Mouse (Mus musculus): Measurements from ENCODE around the gene P3h1. TPM values are rescaled to one million over a fixed set of nuclear protein-coding genes. Genes with fewer than 3 reads are reported as not detected.

The P3h1 gene
- total and polyA plus RNA-seq, 2 experiments from 2014 or later, result 10.2 to 15.0 TPM

DNA sequence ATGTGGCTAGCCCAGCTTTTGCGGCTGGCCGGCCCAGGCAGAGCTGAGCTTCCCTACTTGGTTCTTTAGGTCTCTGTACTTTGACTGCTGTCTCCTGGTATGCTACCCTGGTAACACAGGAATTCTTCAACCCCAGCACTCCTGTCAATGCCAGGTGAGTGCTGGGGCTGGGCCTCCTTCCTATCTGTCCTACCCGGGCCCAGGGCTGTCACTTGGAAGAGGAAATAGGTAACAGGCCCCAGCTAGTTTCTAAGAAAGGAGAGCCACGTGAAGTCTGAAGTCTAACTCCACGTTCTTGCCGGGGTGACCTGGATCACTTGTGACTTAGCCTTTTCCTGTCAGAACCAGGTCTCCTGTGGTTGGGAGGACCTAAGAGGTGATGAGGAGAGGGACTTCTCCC lies 24.4 kb downstream of the P3h1 start:
- no peak for TF ChIP-seq CTCF (IDR thresholded peaks at IDR 0.05)
- H3K27ac ChIP-seq (ENCODE audit: low read depth, low read length), result no peak overlapping the region
- peaks cover 9% of the 10 kb centered on the region for H3K4me1 ChIP-seq (ENCODE audit: insufficient read depth, low read length)
- no peak overlapping the region for H3K4me2 ChIP-seq (ENCODE audit: low read depth, low read length, poor library complexity, severe bottlenecking)
- no peak overlapping the region for H3K4me3 ChIP-seq (ENCODE audit: low read depth, low read length)
- 88% methylated on average over 6 of the region's 6 CpGs for WGBS
- no peak overlapping the region for H3K9ac ChIP-seq (replicated peaks; ENCODE audit: low read length, poor library complexity, severe bottlenecking)
- ATAC-seq (ENCODE audit: low FRiP score) (no peak), DNase-seq (ENCODE audit: low spot score) (no peak)
- no peaks in the 10 kb centered on the region for H3K9me3 ChIP-seq (ENCODE audit: low read length)
- H3K36me3 ChIP-seq (ENCODE audit: insufficient read depth, low read length), result no peaks in the 10 kb centered on the region
- H3K27me3 ChIP-seq (ENCODE audit: insufficient read depth, low read length), result no peaks in the 10 kb centered on the region

GRCm38 (mm10) chr4:119259344-119260254 lies 26.9 kb downstream of the P3h1 start:
- TF ChIP-seq CTCF (IDR thresholded peaks at IDR 0.05), result peak; percentile 34; the same call in 1 of the 2 replicates
- 0 out of 2 replicates have a peak, but pooled peaks have one; percentile 9 for ATAC-seq (ENCODE audit: low FRiP score)
- Histone ChIP-seq H3K4me3 (ENCODE audit: low read depth, low read length) (no peak overlapping the region), H3K27ac (ENCODE audit: low read depth, low read length) (no peak overlapping the region), H3K9ac (replicated peaks; ENCODE audit: low read length, poor library complexity, severe bottlenecking) (no peak overlapping the region), H3K36me3 (ENCODE audit: insufficient read depth, low read length) (no peaks in the 10 kb centered on the region), H3K9me3 (ENCODE audit: low read length) (no peaks in the 10 kb centered on the region), H3K4me2 (ENCODE audit: low read depth, low read length, poor library complexity, severe bottlenecking) (no peak overlapping the region), H3K4me1 (ENCODE audit: insufficient read depth, low read length) (no peaks in the 10 kb centered on the region), H3K27me3 (ENCODE audit: insufficient read depth, low read length) (no peaks in the 10 kb centered on the region)
- 89% methylated on average over 15 of the region's 15 CpGs for WGBS
- DNase-seq (ENCODE audit: low spot score), result no peak

GRCm38 (mm10) chr4:119261087-119261713 lies 28.5 kb downstream of the P3h1 start:
- TF ChIP-seq CTCF (IDR thresholded peaks at IDR 0.05), result no peak
- Histone ChIP-seq H3K4me3 (ENCODE audit: low read depth, low read length) (no peak overlapping the region), H3K36me3 (ENCODE audit: insufficient read depth, low read length) (no peaks in the 10 kb centered on the region), H3K4me2 (ENCODE audit: low read depth, low read length, poor library complexity, severe bottlenecking) (no peak overlapping the region), H3K4me1 (ENCODE audit: insufficient read depth, low read length) (no peaks in the 10 kb centered on the region), H3K27me3 (ENCODE audit: insufficient read depth, low read length) (no peaks in the 10 kb centered on the region), H3K9me3 (ENCODE audit: low read length) (no peaks in the 10 kb centered on the region), H3K27ac (ENCODE audit: low read depth, low read length) (no peak overlapping the region), H3K9ac (replicated peaks; ENCODE audit: low read length, poor library complexity, severe bottlenecking) (no peak overlapping the region)
- no peak for DNase-seq (ENCODE audit: low spot score)
- ATAC-seq (ENCODE audit: low FRiP score), result no peak
- 67% methylated on average over 7 of the region's 7 CpGs for WGBS

- Histone ChIP-seq H3K9ac (replicated peaks; ENCODE audit: low read length, poor library complexity, severe bottlenecking) (no peak overlapping the region), H3K4me2 (ENCODE audit: low read depth, low read length, poor library complexity, severe bottlenecking) (no peak overlapping the region), H3K9me3 (ENCODE audit: low read length) (no peaks in the 10 kb centered on the region), H3K4me3 (ENCODE audit: low read depth, low read length) (no peak overlapping the region), H3K27me3 (ENCODE audit: insufficient read depth, low read length) (no peaks in the 10 kb centered on the region), H3K27ac (ENCODE audit: low read depth, low read length) (no peak overlapping the region), H3K36me3 (ENCODE audit: insufficient read depth, low read length) (no peaks in the 10 kb centered on the region), H3K4me1 (ENCODE audit: insufficient read depth, low read length) (no peaks in the 10 kb centered on the region)
- ATAC-seq (ENCODE audit: low FRiP score) (no peak), DNase-seq (ENCODE audit: low spot score) (no peak)
- no peak for TF ChIP-seq CTCF (IDR thresholded peaks at IDR 0.05)
- 94% methylated on average over 5 of the region's 5 CpGs for WGBS
These were observed 29.8 kb downstream of the P3h1 start for GRCm38 (mm10) chr4:119262483-119262882.

GRCm38 (mm10) chr4:119263459-119263858 lies 30.7 kb downstream of the P3h1 start:
- H3K4me2 ChIP-seq (ENCODE audit: low read depth, low read length, poor library complexity, severe bottlenecking), result no peak overlapping the region
- no peak for TF ChIP-seq CTCF (IDR thresholded peaks at IDR 0.05)
- DNase-seq (ENCODE audit: low spot score), result no peak
- no peak overlapping the region for H3K27ac ChIP-seq (ENCODE audit: low read depth, low read length)
- no peak for ATAC-seq (ENCODE audit: low FRiP score)
- WGBS, result 86% methylated on average over 3 of the region's 3 CpGs
- H3K9ac ChIP-seq (replicated peaks; ENCODE audit: low read length, poor library complexity, severe bottlenecking), result no peak overlapping the region
- no peaks in the 10 kb centered on the region for H3K4me1 ChIP-seq (ENCODE audit: insufficient read depth, low read length)
- H3K4me3 ChIP-seq (ENCODE audit: low read depth, low read length), result no peak overlapping the region
- no peaks in the 10 kb centered on the region for H3K27me3 ChIP-seq (ENCODE audit: insufficient read depth, low read length)
- H3K9me3 ChIP-seq (ENCODE audit: low read length), result no peaks in the 10 kb centered on the region
- H3K36me3 ChIP-seq (ENCODE audit: insufficient read depth, low read length), result no peaks in the 10 kb centered on the region

DNA sequence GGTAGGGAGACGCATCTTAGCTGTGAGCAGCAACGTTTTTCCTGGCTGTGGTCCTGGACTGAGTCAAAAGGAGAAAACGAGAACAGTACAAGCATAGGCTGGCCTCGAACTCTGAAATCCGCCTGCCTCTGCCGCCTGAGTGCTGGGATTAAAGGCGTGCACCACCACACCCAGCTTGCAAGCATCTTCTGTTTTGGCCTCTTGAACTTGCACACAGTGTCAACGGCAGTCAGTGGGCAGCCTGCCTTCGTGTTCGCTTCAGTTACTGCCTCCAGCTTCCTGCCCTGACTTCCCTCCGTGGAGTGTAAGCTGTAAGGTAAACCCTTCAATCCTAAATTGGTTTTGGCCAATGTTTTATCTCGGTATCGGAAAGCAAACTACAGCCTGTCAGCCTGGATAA lies 33.9 kb downstream of the P3h1 start:
- peaks cover 7% of the 10 kb centered on the region; the same call in 1 of the 2 replicates for H3K36me3 ChIP-seq (ENCODE audit: insufficient read depth, low read length)
- no peak overlapping the region for H3K27ac ChIP-seq (ENCODE audit: low read depth, low read length)
- ATAC-seq (ENCODE audit: low FRiP score) (no peak), DNase-seq (ENCODE audit: low spot score) (no peak)
- H3K9me3 ChIP-seq (ENCODE audit: low read length), result no peaks in the 10 kb centered on the region
- H3K4me3 ChIP-seq (ENCODE audit: low read depth, low read length), result no peak overlapping the region
- H3K9ac ChIP-seq (replicated peaks; ENCODE audit: low read length, poor library complexity, severe bottlenecking), result no peak overlapping the region
- no peak overlapping the region for H3K4me2 ChIP-seq (ENCODE audit: low read depth, low read length, poor library complexity, severe bottlenecking)
- 78% methylated on average over 13 of the region's 13 CpGs for WGBS
- H3K4me1 ChIP-seq (ENCODE audit: insufficient read depth, low read length), result no peaks in the 10 kb centered on the region
- TF ChIP-seq CTCF (IDR thresholded peaks at IDR 0.05), result no peak
- no peaks in the 10 kb centered on the region for H3K27me3 ChIP-seq (ENCODE audit: insufficient read depth, low read length)
